Mouse (Mus musculus) liver, postnatal 0 days (tissue): Measurements from ENCODE around the gene L3mbtl4. TPM values are rescaled to one million over a fixed set of nuclear protein-coding genes. Genes with fewer than 3 reads are reported as not detected.

Experiments used
- ATAC-seq: fragments of 200-750 bp; cut with Nextera tagmentation; 2 replicates; pipeline ENCODE4 v1.8.0; 2017; ENCODE audit warnings: mild to moderate bottlenecking, moderate library complexity
- DNase-seq: peaks from one replicate; pipeline ENCODE4 v3.0.0-alpha.2; 2016
- H3K27ac ChIP-seq: fragments of 300-500 bp; sonication (generic); 2 replicates; pipeline ENCODE4 v1.5.1; 2014; ENCODE audit warnings: antibody characterized with exemption, moderate library complexity, mild to moderate bottlenecking, low read depth
- H3K27me3 ChIP-seq: fragments of 300-500 bp; sonication (generic); 2 replicates; pipeline ENCODE4 v1.6.1; 2014; ENCODE audit warnings: low read length, control low read depth, mixed read lengths; ENCODE audit not compliant: insufficient read depth
- H3K36me3 ChIP-seq: fragments of 300-500 bp; sonication (generic); replicated peaks from 2 replicates; pipeline ENCODE4 v1.6.1; 2014; ENCODE audit warnings: mild to moderate bottlenecking, control low read depth, low read length, moderate library complexity, mixed read lengths; ENCODE audit not compliant: insufficient read depth
- H3K4me1 ChIP-seq: fragments of 300-500 bp; sonication (generic); 2 replicates; pipeline ENCODE4 v1.6.1; 2014; ENCODE audit warnings: antibody characterized with exemption, mild to moderate bottlenecking, control low read depth; ENCODE audit not compliant: insufficient read depth
- H3K4me2 ChIP-seq: fragments of 300-500 bp; sonication (generic); 2 replicates; pipeline ENCODE4 v1.6.1; 2014; ENCODE audit warnings: low read depth, mild to moderate bottlenecking, low read length, moderate library complexity, mixed read lengths
- H3K4me3 ChIP-seq: fragments of 300-500 bp; sonication (generic); 2 replicates; pipeline ENCODE4 v1.5.1; 2014; ENCODE audit warnings: low read depth, low read length
- H3K9ac ChIP-seq: fragments of 300-500 bp; sonication (generic); replicated peaks from 2 replicates; pipeline ENCODE4 v1.6.1; 2014; ENCODE audit warnings: mild to moderate bottlenecking, moderate library complexity
- H3K9me3 ChIP-seq: fragments of 300-500 bp; sonication (generic); 2 replicates; pipeline ENCODE4 v1.6.1; 2016; ENCODE audit warnings: mild to moderate bottlenecking, control low read depth, low read length, mixed read lengths
- CTCF ChIP-seq: sonication (generic); IDR thresholded peaks from 2 replicates; pipeline ENCODE4 v1.5.1; 2016; ENCODE audit warnings: antibody characterized with exemption, low read depth
- EP300 ChIP-seq: IDR thresholded peaks from 2 replicates; pipeline ENCODE4 v1.6.1; 2016; ENCODE audit warnings: antibody characterized with exemption, low read depth, mild to moderate bottlenecking
- WGBS: fragments of 180-500 bp; shearing (Covaris S2); extraction: QIAGEN DNeasy Blood & Tissue Kit; methylation state at CpG from one replicate; pipeline ENCODE4 v1.1.7; 2014; ENCODE audit not compliant: insufficient replicate concordance; 5-methylcytosine and 5-hydroxymethylcytosine counted together
- polyA plus RNA-seq: library from polyadenylated mRNA; unstranded; fragments of >200 nt; fragmentation: Nextera tagmentation; extraction: Ambion mirVana; gene quantifications from 2 replicates; pipeline ENCODE4 v1.2.1, GENCODE M21; 2015

L3mbtl4 gene
- polyA plus RNA-seq, 1 experiment from 2014 or later: not detected

DNA sequence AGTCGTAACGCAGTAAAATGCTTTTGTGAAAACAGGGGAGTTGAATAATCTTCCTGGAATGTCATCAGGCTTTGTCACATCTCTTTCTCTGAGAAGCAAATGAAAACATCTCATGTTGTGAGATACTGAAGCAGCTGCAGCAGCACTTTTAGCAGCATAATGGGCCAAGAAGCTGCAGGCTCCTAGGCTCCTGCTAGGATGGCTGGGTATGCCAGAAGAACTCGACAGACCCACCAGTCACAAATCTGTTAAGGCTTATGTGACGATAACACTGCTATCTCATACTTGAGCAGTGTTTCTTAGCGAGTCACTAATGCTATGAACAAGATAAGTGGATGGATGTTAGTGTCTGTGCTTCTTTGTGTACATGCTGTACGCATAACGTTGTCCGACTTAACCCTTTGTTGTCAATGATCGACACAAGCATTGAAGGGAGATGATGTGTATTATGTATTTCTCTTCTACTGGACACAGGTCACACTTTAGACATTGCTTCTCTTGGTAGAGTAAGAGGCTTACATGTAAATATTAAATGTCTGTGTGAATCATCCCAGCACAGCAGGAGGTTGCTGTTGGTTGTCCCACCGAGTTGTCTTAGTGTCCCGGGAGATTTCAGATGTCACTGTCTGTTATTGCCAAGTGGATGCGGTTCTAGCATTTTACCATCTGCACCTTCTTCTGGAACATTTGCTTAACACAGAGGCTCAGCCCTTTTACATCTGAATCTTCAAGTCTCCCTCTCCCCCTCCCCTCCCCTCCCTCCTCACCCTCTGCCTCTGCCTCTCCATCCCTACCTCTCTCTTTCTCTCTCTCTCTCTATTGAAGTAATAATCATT lies 149.3 kb downstream of the L3mbtl4 start:
- ATAC-seq (no peak), DNase-seq (no peak)
- Histone ChIP-seq H3K27ac (no peak overlapping the region), H3K4me1 (no peaks in the 10 kb centered on the region), H3K9ac (no peak overlapping the region), H3K4me2 (no peak overlapping the region), H3K9me3 (no peaks in the 10 kb centered on the region), H3K27me3 (no peaks in the 10 kb centered on the region), H3K36me3 (no peaks in the 10 kb centered on the region), H3K4me3 (no peak overlapping the region)
- WGBS: 72% methylated on average over 12 of the region's 12 CpGs
- TF ChIP-seq EP300 (no peak), CTCF (no peak)

DNA sequence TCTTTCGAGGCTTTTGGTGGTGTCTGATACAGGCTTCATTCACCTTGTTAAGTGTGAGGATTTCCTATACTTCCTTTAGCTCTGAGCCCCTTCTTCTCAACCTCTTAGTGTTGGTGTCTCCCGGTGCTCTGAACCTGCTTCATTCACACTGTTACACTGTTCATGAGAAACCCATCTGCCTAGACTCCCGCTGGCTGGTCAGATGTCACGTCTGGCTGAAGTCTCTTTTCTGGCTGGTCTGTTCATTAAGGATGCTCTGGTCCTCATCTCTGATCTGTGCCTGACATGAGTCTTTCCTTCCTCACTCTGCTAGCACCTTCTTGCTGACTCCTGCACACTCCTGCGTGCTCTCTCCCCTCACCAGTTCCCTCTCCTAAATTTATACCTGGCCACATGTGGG lies 160.0 kb downstream of the L3mbtl4 start:
- no peaks in the 10 kb centered on the region for H3K36me3 ChIP-seq
- no peak overlapping the region for H3K4me2 ChIP-seq
- H3K27me3 ChIP-seq: no peaks in the 10 kb centered on the region
- TF ChIP-seq CTCF (no peak), EP300 (no peak)
- H3K9ac ChIP-seq: no peak overlapping the region
- H3K27ac ChIP-seq: no peak overlapping the region
- no peaks in the 10 kb centered on the region for H3K4me1 ChIP-seq
- H3K4me3 ChIP-seq: no peak overlapping the region
- DNase-seq (no peak), ATAC-seq (no peak)
- no peaks in the 10 kb centered on the region for H3K9me3 ChIP-seq
- 73% methylated on average over 5 of the region's 5 CpGs for WGBS

DNA sequence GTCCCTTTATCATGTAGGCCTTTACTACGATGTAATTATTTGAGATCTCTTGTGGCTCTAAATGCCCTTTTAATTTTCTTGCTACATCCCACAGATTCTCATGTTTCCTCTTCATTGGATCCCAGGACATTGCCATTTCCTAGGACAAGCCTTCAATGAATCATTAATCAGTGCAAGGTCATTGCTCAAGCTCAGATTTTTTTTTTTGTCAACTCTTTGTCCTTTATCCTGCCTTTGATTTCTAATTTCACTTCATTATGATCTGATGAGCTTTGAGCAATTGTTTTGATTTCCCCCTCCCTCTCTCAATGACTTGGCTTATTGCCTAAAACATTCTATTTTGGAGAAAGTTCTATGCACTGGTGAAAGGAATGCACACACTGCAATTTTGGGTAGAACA lies 177.3 kb downstream of the L3mbtl4 start:
- Histone ChIP-seq H3K4me3 (no peak overlapping the region), H3K36me3 (no peaks in the 10 kb centered on the region), H3K27me3 (no peaks in the 10 kb centered on the region), H3K27ac (no peak overlapping the region), H3K9ac (no peak overlapping the region), H3K9me3 (no peaks in the 10 kb centered on the region), H3K4me1 (no peaks in the 10 kb centered on the region), H3K4me2 (no peak overlapping the region)
- TF ChIP-seq EP300 (no peak), CTCF (no peak)
- ATAC-seq (no peak), DNase-seq (no peak)
- WGBS: 86% methylated on average over 1 of the region's 1 CpGs

DNA sequence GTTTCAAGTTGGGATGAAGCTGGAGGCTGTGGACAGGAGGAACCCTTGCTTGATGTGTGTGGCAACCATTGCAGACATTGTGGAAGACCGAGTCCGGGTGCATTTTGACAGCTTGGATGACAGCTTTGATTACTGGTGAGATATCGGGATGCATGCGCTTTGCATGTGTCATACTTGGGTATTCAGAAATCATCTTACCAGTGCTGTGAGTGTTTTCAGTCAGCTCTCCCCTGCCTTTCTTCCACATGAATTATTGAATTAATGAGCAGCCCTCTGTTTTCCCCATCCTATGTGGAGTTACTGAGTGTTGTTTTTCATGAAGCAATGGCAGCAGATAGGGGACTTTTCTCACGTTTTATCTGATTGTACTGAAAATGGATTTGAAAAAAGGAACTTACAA lies 187.9 kb downstream of the L3mbtl4 start:
- H3K4me2 ChIP-seq: no peak overlapping the region
- H3K9ac ChIP-seq: no peak overlapping the region
- TF ChIP-seq CTCF (no peak), EP300 (no peak)
- no peaks in the 10 kb centered on the region for H3K9me3 ChIP-seq
- no peak for DNase-seq
- H3K4me3 ChIP-seq: no peak overlapping the region
- no peaks in the 10 kb centered on the region for H3K36me3 ChIP-seq
- no peak overlapping the region for H3K27ac ChIP-seq
- no peak for ATAC-seq
- no peaks in the 10 kb centered on the region for H3K4me1 ChIP-seq
- no peaks in the 10 kb centered on the region for H3K27me3 ChIP-seq
- 79% methylated on average over 5 of the region's 5 CpGs for WGBS

DNA sequence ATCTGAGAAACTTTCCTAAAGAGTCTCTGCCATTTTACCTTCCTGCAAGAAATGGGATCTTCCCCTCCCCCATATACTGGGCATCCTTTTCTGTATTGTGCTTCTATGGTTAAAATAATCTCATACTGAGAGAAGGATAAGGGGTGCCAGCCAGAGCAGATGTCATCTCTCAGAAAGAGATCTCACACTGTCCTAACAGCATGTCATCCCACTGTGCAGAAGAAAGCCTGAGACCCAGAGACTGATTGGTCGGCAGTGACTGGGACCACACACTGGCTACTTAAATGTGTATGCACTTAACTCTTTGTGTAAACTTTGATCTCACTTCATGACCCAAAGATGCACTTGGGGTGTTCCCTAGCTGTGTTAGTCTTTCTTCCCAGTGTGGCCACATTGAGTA lies 193.7 kb downstream of the L3mbtl4 start:
- Histone ChIP-seq H3K4me2 (no peak overlapping the region), H3K27me3 (no peaks in the 10 kb centered on the region), H3K27ac (no peak overlapping the region), H3K9ac (no peak overlapping the region), H3K4me3 (no peak overlapping the region), H3K4me1 (no peaks in the 10 kb centered on the region), H3K9me3 (no peaks in the 10 kb centered on the region), H3K36me3 (no peaks in the 10 kb centered on the region)
- no peak for DNase-seq
- TF ChIP-seq EP300 (no peak), CTCF (no peak)
- no peak for ATAC-seq
- 50% methylated on average over 1 of the region's 1 CpGs for WGBS

DNA sequence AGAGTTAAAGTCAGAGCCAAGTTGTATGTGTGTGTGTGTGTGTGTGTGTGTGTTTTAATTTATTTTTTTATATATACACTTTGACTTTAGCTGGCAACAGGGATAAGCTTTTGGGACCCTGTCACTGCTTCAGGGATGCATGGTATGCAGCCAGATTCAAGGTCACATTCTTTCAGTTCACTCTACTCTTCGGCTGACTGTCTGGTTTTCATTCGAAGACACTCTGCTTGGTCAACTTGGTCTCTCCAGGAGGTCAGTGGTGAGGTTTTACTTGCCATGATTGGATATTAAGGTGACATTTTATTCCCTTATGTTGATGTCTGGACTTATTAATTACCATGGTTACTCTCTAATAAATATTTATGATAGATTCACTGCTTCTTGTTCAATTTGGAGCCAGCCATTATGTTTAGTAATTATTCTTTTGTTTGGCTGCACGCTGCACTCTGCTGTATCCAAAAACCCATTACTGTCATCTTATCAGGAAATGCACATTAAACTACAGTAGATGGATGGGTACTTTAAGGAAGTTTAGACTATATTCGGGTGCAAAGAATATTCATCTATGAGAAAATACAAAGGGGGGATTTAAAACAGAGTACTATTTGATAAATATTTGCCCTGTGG lies 216.6 kb downstream of the L3mbtl4 start:
- no peak for ATAC-seq
- Histone ChIP-seq H3K4me2 (no peak overlapping the region), H3K27me3 (no peaks in the 10 kb centered on the region), H3K4me3 (no peak overlapping the region), H3K4me1 (no peaks in the 10 kb centered on the region), H3K36me3 (no peaks in the 10 kb centered on the region), H3K9ac (no peak overlapping the region), H3K9me3 (no peaks in the 10 kb centered on the region), H3K27ac (no peak overlapping the region)
- TF ChIP-seq EP300 (no peak), CTCF (no peak)
- WGBS: 61% methylated on average over 4 of the region's 4 CpGs
- DNase-seq: no peak
